Mouse (Mus musculus) small intestine, adult 2 months (tissue): Measurements from ENCODE around the gene Col5a2.
"Not testable (repeated sequence)": the region's sequence is repeated elsewhere in the genome, so short reads cannot be mapped to it uniquely, and the experiment has no call there.

ENCODE experiments used
- CTCF ChIP-seq: fragments of 200-500 bp; IDR thresholded peaks from 2 replicates; pipeline ENCODE4 v1.5.1; 2012; ENCODE audit warnings: low read depth, mild to moderate bottlenecking, control low read depth, inconsistent platforms, low read length, moderate library complexity, mixed read lengths; ENCODE audit not compliant: insufficient replicate concordance, insufficient read length; ENCODE audit errors: extremely low read depth
- POLR2A ChIP-seq: fragments of 200-500 bp; IDR thresholded peaks from 2 replicates; pipeline ENCODE4 v1.6.1; 2012; ENCODE audit warnings: low read depth, mild to moderate bottlenecking, control low read depth, inconsistent platforms, low read length, moderate library complexity

DNA sequence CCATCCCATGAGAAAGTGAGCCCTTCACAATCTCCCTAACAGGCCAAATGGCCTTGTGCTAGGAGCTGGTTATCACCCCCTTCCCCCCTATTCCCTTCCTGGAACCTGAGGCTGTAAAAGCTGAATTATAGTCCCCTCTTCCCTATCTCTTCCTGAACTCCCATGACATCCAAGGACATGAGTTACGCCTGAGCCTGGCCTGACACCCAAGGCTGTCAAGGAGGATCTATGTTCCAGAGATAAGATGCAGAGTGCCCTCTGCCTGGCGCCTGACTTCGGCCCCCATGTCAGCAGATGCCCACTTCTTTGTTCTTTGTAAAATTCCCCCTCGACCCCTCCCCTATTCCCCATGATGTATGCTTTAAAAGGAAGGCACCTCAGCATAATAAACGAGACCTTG is 73.9 kb downstream of the Col5a2 start:
- TF ChIP-seq CTCF, POLR2A: not testable (repeated sequence)
